Mouse (Mus musculus): ENCODE measurements around the gene Ptpn6. TPM values are rescaled to one million over a fixed set of nuclear protein-coding genes. Genes with fewer than 3 reads are reported as not detected.

The Ptpn6 gene
- polyA plus RNA-seq, 2 experiments: 17.9 to 26.6 TPM

DNA sequence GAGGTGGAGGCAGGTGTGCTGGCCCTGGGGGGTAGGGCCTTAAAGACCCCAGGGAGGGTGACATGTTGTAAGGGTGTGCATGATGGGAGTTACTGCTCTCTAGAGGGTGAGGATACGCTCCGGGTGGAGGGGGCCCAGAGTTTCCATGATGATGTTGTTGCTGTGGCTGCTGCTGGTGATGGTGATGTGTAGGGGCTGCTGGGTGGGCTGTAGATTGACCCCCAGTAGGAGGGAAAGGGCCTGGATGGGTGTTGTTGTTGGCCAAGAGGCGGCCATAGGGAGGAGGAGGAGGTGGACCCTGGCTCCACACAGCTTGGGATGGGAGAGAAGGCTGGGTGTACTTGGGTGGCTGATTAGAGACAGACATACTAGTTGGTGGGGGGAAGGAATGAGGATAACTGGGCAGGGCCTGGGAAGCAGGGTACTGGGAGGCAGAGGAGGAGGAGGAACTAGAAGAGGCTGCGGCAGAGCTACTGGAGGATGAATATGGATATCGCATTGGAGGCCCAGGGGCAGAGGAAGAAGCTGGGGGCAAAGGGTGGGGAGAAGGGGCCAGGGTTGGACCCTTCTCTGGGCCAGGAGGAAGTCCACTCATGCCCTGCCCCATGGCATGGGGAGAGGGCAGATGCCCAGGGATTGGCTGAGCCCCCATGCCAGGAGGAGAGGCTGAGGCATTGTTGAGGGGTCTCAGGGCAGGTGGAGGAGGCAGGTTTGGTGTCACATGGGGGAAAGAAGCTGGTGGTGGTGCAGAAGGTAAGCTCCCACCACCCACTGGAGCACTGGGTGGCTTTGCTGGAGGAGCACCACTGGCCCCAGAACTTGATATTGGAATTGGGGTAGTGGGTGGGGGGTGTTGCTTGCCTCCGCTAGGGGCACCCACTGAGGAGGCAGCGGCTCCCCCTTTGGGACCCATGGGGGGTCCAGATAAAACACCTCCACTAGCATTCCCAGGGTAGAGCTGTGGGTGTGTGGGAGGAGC lies 8.4 kb upstream of the Ptpn6 start:
- DNase-seq (ENCODE audit: low read depth in 3 of 3, low spot score in 3 of 3) (no peak), ATAC-seq (ENCODE audit: insufficient read depth) (no peak)
- H3K4me1 ChIP-seq (replicated peaks; ENCODE audit: control insufficient read depth in 2 of 2, insufficient read depth in 2 of 2, low read length in 1 of 2): peaks cover 0 to 5% of the 10 kb centered on the region in 2 experiments; a peak in 1 of 4 replicates
- H3K4me2 ChIP-seq (ENCODE audit: low read depth): peak overlapping the region; percentile 97
- no peak overlapping the region for H3K27ac ChIP-seq
- no peaks in the 10 kb centered on the region for H3K27me3 ChIP-seq (ENCODE audit: control insufficient read depth, insufficient read depth, low read length)
- no peaks in the 10 kb centered on the region for H3K36me3 ChIP-seq (replicated peaks; ENCODE audit: control insufficient read depth, insufficient read depth, low read depth)
- TF ChIP-seq CTCF (IDR thresholded peaks at IDR 0.05; ENCODE audit: low read depth): no peak
- TF ChIP-seq EP300 (IDR thresholded peaks at IDR 0.05; ENCODE audit: low read depth): no peak
- no peaks in the 10 kb centered on the region for H3K9me3 ChIP-seq (ENCODE audit: control insufficient read depth, low read length)
- H3K4me3 ChIP-seq (ENCODE audit: insufficient read depth in 1 of 2, low read depth in 2 of 2, low read length in 2 of 2): peak overlapping the region in 1 of 2 experiments; percentile 36; a peak in 1 of 4 replicates
- H3K9ac ChIP-seq (replicated peaks): no peak overlapping the region
- WGBS (ENCODE audit: insufficient replicate concordance): 78% methylated on average over 7 of the region's 7 CpGs

GRCm38 (mm10) chr6:124746296-124746605 lies 7.7 kb upstream of the Ptpn6 start:
- WGBS (ENCODE audit: insufficient replicate concordance): 26% methylated on average over 8 of the region's 8 CpGs
- no peak for TF ChIP-seq EP300 (IDR thresholded peaks at IDR 0.05; ENCODE audit: low read depth)
- TF ChIP-seq CTCF (IDR thresholded peaks at IDR 0.05; ENCODE audit: low read depth): no peak
- peak overlapping the region; percentile 36 to 70 for H3K4me3 ChIP-seq (ENCODE audit: insufficient read depth in 1 of 2, low read depth in 2 of 2, low read length in 2 of 2)

DNA sequence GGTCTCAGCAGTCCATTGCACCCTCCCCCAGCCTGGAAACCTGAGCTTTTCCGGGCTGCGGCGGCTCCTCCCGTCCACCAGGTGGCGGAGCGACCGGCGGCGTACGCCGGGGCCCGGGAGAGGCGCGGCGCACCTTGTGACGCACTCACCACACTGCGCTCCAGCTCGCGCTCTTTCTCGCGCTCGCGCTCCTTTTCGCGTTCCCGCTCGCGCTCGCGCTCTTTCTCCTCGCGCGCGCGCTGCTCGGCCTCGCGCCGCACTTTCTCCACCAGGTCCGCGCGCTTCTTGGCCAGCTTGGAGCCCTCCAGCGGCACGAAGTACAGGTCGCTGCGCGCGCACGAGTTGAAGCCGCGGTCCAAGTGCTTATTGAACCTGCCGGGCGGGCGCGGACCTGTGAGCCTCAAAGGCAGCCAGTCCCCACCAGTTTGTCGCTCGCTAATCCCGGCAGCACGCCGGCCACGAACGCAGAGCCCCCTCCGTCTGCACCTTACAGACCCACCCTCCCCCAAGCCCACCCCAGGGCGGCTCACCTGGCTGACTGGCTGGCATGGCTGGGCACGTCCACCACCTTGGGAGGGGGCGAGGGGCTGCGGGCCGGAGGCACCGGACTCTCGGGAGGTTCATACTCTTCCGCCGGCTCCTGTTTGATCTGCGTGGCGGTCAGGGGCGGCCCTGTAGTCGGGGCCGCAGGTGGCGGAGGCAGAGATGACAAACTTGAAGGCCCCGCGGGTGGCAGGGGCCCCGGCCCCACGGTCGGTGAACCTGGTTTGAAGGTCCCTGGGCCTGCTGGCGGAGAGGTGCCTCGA lies 7.2 kb upstream of the Ptpn6 start:
- Histone ChIP-seq H3K27me3 (ENCODE audit: control insufficient read depth, insufficient read depth, low read length) (no peaks in the 10 kb centered on the region), H3K36me3 (replicated peaks; ENCODE audit: control insufficient read depth, insufficient read depth, low read depth) (no peaks in the 10 kb centered on the region), H3K27ac (peak overlapping the region; percentile 58), H3K4me1 (replicated peaks; ENCODE audit: control insufficient read depth in 2 of 2, insufficient read depth in 2 of 2, low read length in 1 of 2) (peaks cover 3 to 9% of the 10 kb centered on the region in 2 experiments; a peak in 3 of 4 replicates), H3K4me2 (ENCODE audit: low read depth) (peak overlapping the region; percentile 97), H3K9ac (replicated peaks) (peak overlapping the region; percentile 88), H3K4me3 (ENCODE audit: insufficient read depth in 1 of 2, low read depth in 2 of 2, low read length in 2 of 2) (peak overlapping the region; percentile 36 to 70), H3K9me3 (ENCODE audit: control insufficient read depth, low read length) (no peaks in the 10 kb centered on the region)
- TF ChIP-seq CTCF (IDR thresholded peaks at IDR 0.05; ENCODE audit: low read depth): peak; percentile 90
- TF ChIP-seq EP300 (IDR thresholded peaks at IDR 0.05; ENCODE audit: low read depth): no peak
- peak; percentile 77 for ATAC-seq (ENCODE audit: insufficient read depth)
- under 1% methylated on average over 85 of the region's 85 CpGs for WGBS (ENCODE audit: insufficient replicate concordance)
- peak; percentile 90 to 92 (median 90) for DNase-seq (ENCODE audit: low read depth in 3 of 3, low spot score in 3 of 3)

More at GRCm38 (mm10) chr6:124746296-124746605, 7.7 kb upstream of the Ptpn6 start:
- ATAC-seq (ENCODE audit: insufficient read depth) (no peak), DNase-seq (ENCODE audit: low read depth in 3 of 3, low spot score in 3 of 3) (no peak)
- H3K27ac ChIP-seq: peak overlapping the region; percentile 58; the same call in 1 of the 2 replicates
- H3K4me2 ChIP-seq (ENCODE audit: low read depth): peak overlapping the region; percentile 97
- no peaks in the 10 kb centered on the region for H3K27me3 ChIP-seq (ENCODE audit: control insufficient read depth, insufficient read depth, low read length)
- H3K9me3 ChIP-seq (ENCODE audit: control insufficient read depth, low read length): no peaks in the 10 kb centered on the region
- peaks cover 3 to 9% of the 10 kb centered on the region in 2 experiments; a peak in 3 of 4 replicates for H3K4me1 ChIP-seq (replicated peaks; ENCODE audit: control insufficient read depth in 2 of 2, insufficient read depth in 2 of 2, low read length in 1 of 2)
- no peaks in the 10 kb centered on the region for H3K36me3 ChIP-seq (replicated peaks; ENCODE audit: control insufficient read depth, insufficient read depth, low read depth)
- H3K9ac ChIP-seq (replicated peaks): peak overlapping the region; percentile 88

- TF ChIP-seq CTCF (IDR thresholded peaks at IDR 0.05; ENCODE audit: low read depth) (no peak), EP300 (IDR thresholded peaks at IDR 0.05; ENCODE audit: low read depth) (no peak)
- no peak for DNase-seq (ENCODE audit: low read depth in 3 of 3, low spot score in 3 of 3)
- Histone ChIP-seq H3K27me3 (ENCODE audit: control insufficient read depth, insufficient read depth, low read length) (no peaks in the 10 kb centered on the region), H3K4me1 (replicated peaks; ENCODE audit: control insufficient read depth in 2 of 2, insufficient read depth in 2 of 2, low read length in 1 of 2) (peaks cover 6 to 12% of the 10 kb centered on the region in 2 experiments), H3K36me3 (replicated peaks; ENCODE audit: control insufficient read depth, insufficient read depth, low read depth) (no peaks in the 10 kb centered on the region), H3K4me3 (ENCODE audit: insufficient read depth in 1 of 2, low read depth in 2 of 2, low read length in 2 of 2) (peak overlapping the region; percentile 4 to 70; a peak in 3 of 4 replicates), H3K9ac (replicated peaks) (no peak overlapping the region), H3K4me2 (ENCODE audit: low read depth) (peak overlapping the region; percentile 97), H3K27ac (no peak overlapping the region), H3K9me3 (ENCODE audit: control insufficient read depth, low read length) (no peaks in the 10 kb centered on the region)
- 64% methylated on average over 26 of the region's 26 CpGs for WGBS (ENCODE audit: insufficient replicate concordance)
- no peak for ATAC-seq (ENCODE audit: insufficient read depth)
These were observed 6.3 kb upstream of the Ptpn6 start for GRCm38 (mm10) chr6:124744755-124745321.

All from liver, embryonic 14.5 days (tissue).